Mouse (Mus musculus) megakaryocyte, embryonic 14.5 days (primary cell): Measurements from ENCODE around the gene Ppp1r27.

Experiments used
- FLI1 ChIP-seq: IDR thresholded peaks from 2 replicates; pipeline ENCODE4 v1.6.1; 2012; ENCODE audit warnings: low read length, inconsistent platforms, mixed read lengths
- GATA1 ChIP-seq: IDR thresholded peaks from 3 replicates; pipeline ENCODE4 v1.6.1; 2012; ENCODE audit warnings: mixed read lengths, low read length, inconsistent platforms, borderline replicate concordance

DNA sequence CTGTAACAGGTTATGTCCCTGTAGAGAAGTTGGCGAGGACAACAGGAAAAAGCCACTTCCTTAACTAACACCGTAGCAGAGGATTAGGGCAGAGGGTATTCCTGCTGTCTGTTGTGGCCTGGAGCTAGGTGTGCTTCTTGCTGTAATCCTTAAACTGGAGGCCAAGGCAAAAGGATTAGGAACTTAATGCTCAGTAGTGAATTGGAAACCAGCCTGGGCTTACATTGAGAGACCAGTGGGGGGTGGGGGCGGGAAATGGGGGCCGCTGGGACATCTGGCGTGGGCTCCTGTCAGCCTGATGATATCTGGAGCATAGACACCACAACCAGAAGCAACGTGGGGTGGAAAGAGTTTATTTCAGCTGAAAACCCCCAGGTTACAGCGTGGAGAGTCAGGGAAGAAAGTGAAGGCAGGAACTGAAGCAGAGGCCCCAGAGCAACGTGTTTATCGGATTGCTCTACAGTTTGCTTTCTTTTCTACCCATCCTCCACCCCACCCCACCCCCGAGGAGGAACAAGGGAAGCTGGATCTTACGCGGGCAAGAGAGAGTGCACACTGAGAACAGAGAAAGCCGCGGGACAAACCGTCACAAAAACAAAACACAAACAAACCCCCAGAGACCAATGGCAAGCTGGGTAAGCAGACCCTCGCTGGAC lies 40.4 kb downstream of the Ppp1r27 start:
- TF ChIP-seq GATA1 (no peak), FLI1 (no peak)
